Mouse (Mus musculus): ENCODE results near the gene Pjvk. TPM values are rescaled to one million over a fixed set of nuclear protein-coding genes. Genes with fewer than 3 reads are reported as not detected.

Pjvk gene
- total RNA-seq, 2 experiments from 2014 or later = not detected

DNA sequence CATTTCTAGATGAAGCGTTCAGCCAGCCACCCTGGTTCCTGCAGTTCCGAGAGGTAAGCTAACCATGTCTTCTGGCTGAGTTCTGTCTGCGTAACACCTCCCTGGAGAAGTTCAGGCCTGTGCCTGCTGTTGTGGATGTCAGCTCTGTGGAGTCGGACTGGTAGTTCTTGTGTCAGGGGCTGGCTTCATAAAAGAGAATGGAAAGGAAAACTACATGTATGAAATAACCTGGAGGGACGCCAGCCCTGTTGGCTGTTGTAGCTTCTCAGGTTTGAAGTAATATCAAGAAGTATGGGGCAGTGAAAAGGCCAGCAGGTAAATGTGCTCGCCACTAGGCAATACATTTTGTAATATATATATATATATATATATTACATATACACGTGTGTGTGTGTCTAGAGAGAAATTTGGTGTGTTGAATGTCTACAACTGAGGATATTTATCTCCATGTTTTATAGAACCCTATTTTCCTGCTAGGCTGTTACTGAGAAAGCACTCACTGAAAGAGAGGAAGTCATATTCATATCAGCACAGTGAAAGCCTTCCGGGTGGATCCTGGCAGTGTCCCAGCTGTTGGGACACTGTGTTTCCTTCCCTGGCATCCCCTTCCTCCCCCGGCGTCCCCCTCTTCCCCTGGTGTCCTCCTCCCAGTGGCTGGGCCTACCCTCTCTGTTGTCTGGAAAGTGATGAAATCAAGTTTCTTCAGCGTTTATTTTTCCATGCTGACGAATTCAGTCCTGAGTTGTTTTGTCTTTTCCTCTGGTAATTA is 42.3 kb downstream of the Pjvk start:
- no peak for DNase-seq (ENCODE audit: extremely low spot score in 1 of 2, low spot score in 2 of 2)
- intact Hi-C loops (cut with DNase I) = no loop called here
- TF ChIP-seq CTCF (IDR thresholded peaks at IDR 0.05) = no peak
- Histone ChIP-seq H3K4me3 (no peak overlapping the region), H3K27ac (no peak overlapping the region)

GRCm38 (mm10) chr2:76693765-76694164 is 45.5 kb downstream of the Pjvk start:
- no peak for TF ChIP-seq CTCF (IDR thresholded peaks at IDR 0.05)
- Histone ChIP-seq H3K27ac (no peak overlapping the region), H3K4me3 (no peak overlapping the region)
- intact Hi-C loops (cut with DNase I) = no loop called here
- no peak for DNase-seq (ENCODE audit: extremely low spot score in 1 of 2, low spot score in 2 of 2)

DNA sequence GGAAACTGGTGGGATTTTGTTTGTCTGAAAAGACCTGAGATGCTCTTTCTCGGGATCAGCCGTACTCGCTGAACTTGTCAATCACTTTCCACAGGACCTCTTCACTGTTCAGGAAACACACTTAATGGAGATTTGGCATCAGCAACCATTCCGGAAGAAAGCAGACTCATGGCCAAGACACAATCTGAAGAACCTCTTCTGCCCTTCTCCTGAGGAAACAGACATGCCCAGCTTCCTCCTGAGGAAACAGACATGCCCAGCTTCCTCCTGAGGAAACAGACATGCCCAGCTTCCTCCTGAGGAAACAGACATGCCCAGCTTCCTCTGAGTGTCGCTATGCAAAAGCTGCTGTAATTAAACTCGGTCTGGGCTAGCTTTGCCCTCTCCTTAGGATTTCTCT is 47.0 kb downstream of the Pjvk start:
- DNase-seq (ENCODE audit: extremely low spot score in 1 of 2, low spot score in 2 of 2) = no peak
- intact Hi-C loops (cut with DNase I) = no loop called here
- no peak overlapping the region for H3K4me3 ChIP-seq
- TF ChIP-seq CTCF (IDR thresholded peaks at IDR 0.05) = no peak
- no peak overlapping the region for H3K27ac ChIP-seq

- no peak for DNase-seq (ENCODE audit: extremely low spot score in 1 of 2, low spot score in 2 of 2)
- no peak overlapping the region for H3K4me3 ChIP-seq
- intact Hi-C loops (cut with DNase I) = no loop called here
- TF ChIP-seq CTCF (IDR thresholded peaks at IDR 0.05) = no peak
- H3K27ac ChIP-seq = no peak overlapping the region
Observed at GRCm38 (mm10) chr2:76702188-76702587, 53.9 kb downstream of the Pjvk start.

- intact Hi-C loops (cut with DNase I) = no loop called here
- Histone ChIP-seq H3K4me3 (no peak overlapping the region), H3K27ac (no peak overlapping the region)
- no peak for TF ChIP-seq CTCF (IDR thresholded peaks at IDR 0.05)
- DNase-seq (ENCODE audit: extremely low spot score in 1 of 2, low spot score in 2 of 2) = no peak
Observed at GRCm38 (mm10) chr2:76702751-76703150, 54.5 kb downstream of the Pjvk start.

DNA sequence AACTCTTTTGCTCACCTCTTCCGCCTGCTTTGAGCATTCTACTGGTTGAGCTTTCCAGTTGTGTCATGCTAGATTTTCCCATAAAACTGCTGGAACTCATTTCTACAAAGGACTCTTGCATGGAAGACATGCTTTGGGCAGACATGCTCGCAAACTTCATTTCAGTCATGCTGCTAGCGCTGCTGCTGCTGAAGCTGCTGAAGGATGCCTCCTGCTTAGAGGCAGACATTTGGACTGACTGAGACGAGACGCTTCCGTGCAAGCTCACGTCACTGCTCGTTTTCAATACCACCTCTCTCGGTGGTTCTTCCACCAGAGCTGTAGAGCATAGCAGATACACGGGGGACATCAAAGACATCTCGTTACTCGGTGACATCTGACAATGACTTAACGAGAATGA is 57.4 kb downstream of the Pjvk start:
- intact Hi-C loops (cut with DNase I) = no loop called here
- TF ChIP-seq CTCF (IDR thresholded peaks at IDR 0.05) = no peak
- no peak for DNase-seq (ENCODE audit: extremely low spot score in 1 of 2, low spot score in 2 of 2)
- no peak overlapping the region for H3K27ac ChIP-seq
- H3K4me3 ChIP-seq = no peak overlapping the region

Other genes starting within 250 kb of the Pjvk start
- gene Osbpl6, start 242.0 kb upstream of the Pjvk start, total RNA-seq (2021) = 10 to 100 TPM; 53.0 to 62.0 TPM
- gene Prkra, start 461 bp upstream of the Pjvk start, total RNA-seq (2021) = 10 to 100 TPM; 15.2 to 17.0 TPM
- gene Fkbp7, start 24.6 kb downstream of the Pjvk start, total RNA-seq (2021) = 1 to 10 TPM; 4.9 to 7.1 TPM
- 10 to 100 TPM; 40.5 to 41.4 TPM for gene Plekha3, start 26.8 kb downstream of the Pjvk start, total RNA-seq (2021)